Mouse (Mus musculus) embryonic facial prominence, embryonic 14.5 days (tissue): Measurements from ENCODE around the gene Gps2. TPM values are rescaled to one million over a fixed set of nuclear protein-coding genes. Genes with fewer than 3 reads are reported as not detected.
A peak's percentile ranks its signal among the peaks of the same experiment; 100 is the strongest.

Source experiments
- ATAC-seq: fragments of 200-750 bp; cut with Nextera tagmentation; 2 replicates; pipeline ENCODE4 v1.8.0; 2017; ENCODE audit warnings: low read depth, moderate number of reproducible peaks, moderate TSS enrichment
- DNase-seq: peaks from one replicate; pipeline ENCODE4 v3.0.0-alpha.2; 2015; ENCODE audit warnings: low spot score
- H3K27ac ChIP-seq: fragments of 300-500 bp; sonication (generic); replicated peaks from 2 replicates; pipeline ENCODE4 v1.5.1; 2014; ENCODE audit warnings: low read depth, mild to moderate bottlenecking, low read length, moderate library complexity
- H3K27me3 ChIP-seq: fragments of 300-500 bp; sonication (generic); replicated peaks from 2 replicates; pipeline ENCODE4 v1.6.1; 2014; ENCODE audit warnings: low read length; ENCODE audit not compliant: control insufficient read depth, insufficient read depth
- H3K36me3 ChIP-seq: fragments of 300-500 bp; sonication (generic); 2 replicates; pipeline ENCODE4 v1.6.1; 2014; ENCODE audit warnings: low read length, mixed read lengths; ENCODE audit not compliant: control insufficient read depth, insufficient read depth
- H3K4me1 ChIP-seq: fragments of 300-500 bp; sonication (generic); 2 replicates; pipeline ENCODE4 v1.6.1; 2014; ENCODE audit warnings: antibody characterized with exemption, low read length; ENCODE audit not compliant: control insufficient read depth, insufficient read depth
- H3K4me2 ChIP-seq: fragments of 300-500 bp; sonication (generic); 2 replicates; pipeline ENCODE4 v1.6.1; 2014; ENCODE audit warnings: low read depth, mild to moderate bottlenecking, low read length, moderate library complexity, mixed read lengths
- H3K4me3 ChIP-seq: fragments of 300-500 bp; sonication (generic); 2 replicates; pipeline ENCODE4 v1.5.1; 2014; ENCODE audit warnings: low read depth, mild to moderate bottlenecking, low read length
- H3K9ac ChIP-seq: fragments of 300-500 bp; sonication (generic); 2 replicates; pipeline ENCODE4 v1.6.1; 2014; ENCODE audit warnings: low read depth, mild to moderate bottlenecking, low read length, moderate library complexity, mixed read lengths
- H3K9me3 ChIP-seq: fragments of 300-500 bp; sonication (generic); 2 replicates; pipeline ENCODE4 v1.6.1; 2016; ENCODE audit warnings: low read length; ENCODE audit not compliant: control insufficient read depth
- WGBS: fragments of 180-500 bp; shearing (Covaris S2); extraction: QIAGEN DNeasy Blood & Tissue Kit; methylation state at CpG from one replicate; pipeline ENCODE4 v1.1.7; 2014; 5-methylcytosine and 5-hydroxymethylcytosine counted together
- polyA plus RNA-seq: library from polyadenylated mRNA; unstranded; fragments of >200 nt; fragmentation: Nextera tagmentation; extraction: Ambion mirVana; gene quantifications from 2 replicates; pipeline ENCODE4 v1.2.1, GENCODE M21; 2014

Gene Gps2
- polyA plus RNA-seq, 1 experiment from 2014 or later: 55.0 TPM

GRCm38 (mm10) chr11:69899870-69900269 lies 13.8 kb upstream of the Gps2 start:
- H3K27me3 ChIP-seq: no peaks in the 10 kb centered on the region
- ATAC-seq (no peak), DNase-seq (no peak)
- peak overlapping the region; percentile 98 for H3K4me2 ChIP-seq
- H3K27ac ChIP-seq: peak overlapping the region; percentile 96; the same call in 1 of the 2 replicates
- WGBS: 20% methylated on average over 4 of the region's 4 CpGs
- peaks cover 14% of the 10 kb centered on the region for H3K36me3 ChIP-seq
- H3K9me3 ChIP-seq: no peaks in the 10 kb centered on the region
- peak overlapping the region; percentile 88 for H3K9ac ChIP-seq
- peaks cover 19% of the 10 kb centered on the region for H3K4me1 ChIP-seq
- H3K4me3 ChIP-seq: peak overlapping the region; percentile 87

GRCm38 (mm10) chr11:69900471-69901405 lies 12.9 kb upstream of the Gps2 start, which contains the start of the genes 2810408A11Rik and Neurl4:
Gene 2810408A11Rik, minus strand, starts transcription at chr11:69900987.
Gene Neurl4, plus strand, starts transcription at chr11:69901072.
- H3K4me1 ChIP-seq: peaks cover 19% of the 10 kb centered on the region
- DNase-seq (peak; percentile 98), ATAC-seq (peak; percentile 96)
- peak within 1 kb of the TSS; percentile 87 for H3K4me3 ChIP-seq
- H3K27me3 ChIP-seq: no peaks in the 10 kb centered on the region
- H3K4me2 ChIP-seq: peak within 1 kb of the TSS; percentile 98
- H3K9ac ChIP-seq: peak within 1 kb of the TSS; percentile 88
- 0% methylated on average over 33 of the region's 38 CpGs for WGBS
- H3K9me3 ChIP-seq: no peaks in the 10 kb centered on the region
- H3K36me3 ChIP-seq: peaks cover 22% of the 10 kb centered on the region
- H3K27ac ChIP-seq: peak within 1 kb of the TSS; percentile 96

DNA sequence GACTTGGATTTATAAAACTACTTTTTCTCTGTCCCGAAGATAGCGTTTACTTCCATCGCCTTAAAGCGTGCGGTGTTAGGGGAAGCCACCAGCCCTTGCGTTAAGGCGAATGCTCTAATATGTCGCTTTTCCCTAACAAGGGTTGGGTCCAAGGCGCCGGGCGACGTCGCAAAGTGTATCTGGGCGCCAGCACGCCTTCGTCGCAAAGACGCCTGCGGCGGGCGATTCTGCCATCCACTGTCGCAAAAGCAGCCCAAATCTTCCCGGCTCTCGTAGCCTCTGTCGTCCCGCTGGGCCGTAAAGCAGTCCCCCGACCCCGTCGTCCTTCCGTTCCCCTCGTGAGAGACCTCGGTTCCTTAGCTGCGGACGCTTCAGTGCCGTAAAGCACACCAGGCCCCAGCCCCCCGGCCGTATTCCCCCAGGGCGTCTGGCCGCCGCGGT lies 12.3 kb upstream of the Gps2 start:
- Histone ChIP-seq H3K27ac (peak overlapping the region; percentile 96), H3K27me3 (no peaks in the 10 kb centered on the region), H3K4me1 (peaks cover 19% of the 10 kb centered on the region), H3K4me2 (peak overlapping the region; percentile 98), H3K9me3 (no peaks in the 10 kb centered on the region), H3K4me3 (peak overlapping the region; percentile 87), H3K36me3 (peaks cover 29% of the 10 kb centered on the region), H3K9ac (peak overlapping the region; percentile 88)
- DNase-seq (peak; percentile 99), ATAC-seq (peak; percentile 82)
- 0% methylated on average over 41 of the region's 42 CpGs for WGBS

DNA sequence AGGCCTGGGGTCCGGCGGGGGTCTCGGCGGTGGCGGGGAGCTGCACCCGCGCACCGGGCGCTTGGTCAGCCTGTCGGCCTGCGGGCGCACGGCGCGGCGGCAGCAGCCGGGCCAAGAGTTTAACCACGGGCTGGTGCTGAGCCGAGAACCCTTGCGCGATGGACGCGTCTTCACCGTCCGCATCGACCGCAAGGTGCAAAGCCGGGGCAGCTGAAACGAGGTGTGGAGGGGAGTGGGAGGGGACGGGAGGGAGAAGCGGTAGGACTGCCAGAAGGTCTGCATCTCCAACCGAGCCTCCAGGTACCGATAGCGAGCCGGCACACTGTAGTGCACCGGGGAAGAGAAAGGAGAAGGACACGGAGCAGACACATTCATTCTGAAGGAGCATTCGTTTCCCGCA lies 11.7 kb upstream of the Gps2 start:
- Histone ChIP-seq H3K9me3 (no peaks in the 10 kb centered on the region), H3K4me3 (peak overlapping the region; percentile 87), H3K4me2 (peak overlapping the region; percentile 98), H3K27ac (peak overlapping the region; percentile 96), H3K4me1 (peaks cover 19% of the 10 kb centered on the region), H3K27me3 (no peaks in the 10 kb centered on the region), H3K36me3 (peaks cover 35% of the 10 kb centered on the region), H3K9ac (peak overlapping the region; percentile 88)
- DNase-seq (no peak), ATAC-seq (no peak)
- under 1% methylated on average over 37 of the region's 39 CpGs for WGBS

DNA sequence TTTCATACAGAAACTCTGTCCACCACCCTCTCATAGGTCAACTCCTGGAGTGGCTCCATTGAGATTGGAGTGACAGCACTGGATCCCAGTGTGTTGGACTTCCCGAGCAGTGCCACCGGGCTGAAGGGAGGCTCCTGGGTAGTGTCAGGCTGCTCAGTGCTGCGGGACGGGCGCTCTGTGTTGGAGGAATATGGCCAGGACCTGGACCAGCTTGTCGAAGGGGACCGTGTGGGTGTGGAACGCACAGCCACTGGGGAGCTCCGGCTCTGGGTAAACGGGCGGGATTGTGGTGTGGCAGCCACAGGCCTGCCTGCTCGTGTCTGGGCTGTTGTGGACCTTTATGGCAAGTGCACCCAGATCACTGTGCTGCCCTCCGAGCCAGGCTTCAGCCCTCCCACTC lies 10.7 kb upstream of the Gps2 start:
- H3K9me3 ChIP-seq: no peaks in the 10 kb centered on the region
- ATAC-seq: no peak
- DNase-seq: no peak
- no peak overlapping the region for H3K27ac ChIP-seq
- H3K4me1 ChIP-seq: peaks cover 19% of the 10 kb centered on the region
- H3K4me2 ChIP-seq: peak overlapping the region; percentile 98
- H3K27me3 ChIP-seq: no peaks in the 10 kb centered on the region
- peaks cover 45% of the 10 kb centered on the region for H3K36me3 ChIP-seq
- peak overlapping the region; percentile 40; the same call in 1 of the 2 replicates for H3K9ac ChIP-seq
- WGBS: 92% methylated on average over 8 of the region's 13 CpGs
- H3K4me3 ChIP-seq: peak overlapping the region; percentile 87; the same call in 1 of the 2 replicates

DNA sequence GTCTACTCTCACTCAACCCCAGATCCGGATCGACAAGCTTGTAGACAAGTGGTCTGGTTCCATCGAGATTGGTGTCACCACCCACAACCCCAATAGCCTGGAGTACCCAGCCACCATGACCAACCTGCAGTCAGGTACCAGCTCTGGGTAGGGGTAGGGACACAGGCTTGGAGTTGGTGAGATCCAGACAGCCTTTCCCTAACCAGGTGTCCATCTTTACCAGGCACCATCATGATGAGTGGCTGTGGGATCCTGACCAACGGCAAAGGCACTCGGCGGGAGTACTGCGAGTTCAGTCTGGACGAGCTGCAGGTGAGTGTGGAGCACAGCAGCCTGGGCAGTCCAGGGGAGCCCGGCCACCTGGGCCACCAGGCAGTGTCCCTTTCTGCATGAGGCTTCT lies 9.4 kb upstream of the Gps2 start:
- Histone ChIP-seq H3K9me3 (no peaks in the 10 kb centered on the region), H3K27ac (no peak overlapping the region), H3K27me3 (no peaks in the 10 kb centered on the region), H3K36me3 (peaks cover 58% of the 10 kb centered on the region), H3K4me2 (no peak overlapping the region), H3K4me3 (no peak overlapping the region), H3K9ac (no peak overlapping the region), H3K4me1 (peaks cover 14% of the 10 kb centered on the region)
- DNase-seq (no peak), ATAC-seq (no peak)
- WGBS: 90% methylated on average over 8 of the region's 9 CpGs

- peaks cover 96% of the 10 kb centered on the region for H3K36me3 ChIP-seq
- no peaks in the 10 kb centered on the region for H3K9me3 ChIP-seq
- WGBS: 91% methylated on average over 11 of the region's 11 CpGs
- no peak overlapping the region for H3K27ac ChIP-seq
- no peak overlapping the region for H3K9ac ChIP-seq
- no peaks in the 10 kb centered on the region for H3K27me3 ChIP-seq
- ATAC-seq (no peak), DNase-seq (no peak)
- H3K4me2 ChIP-seq: no peak overlapping the region
- no peaks in the 10 kb centered on the region for H3K4me1 ChIP-seq
- no peak overlapping the region for H3K4me3 ChIP-seq
These were observed 5.0 kb upstream of the Gps2 start for GRCm38 (mm10) chr11:69908645-69909044.

DNA sequence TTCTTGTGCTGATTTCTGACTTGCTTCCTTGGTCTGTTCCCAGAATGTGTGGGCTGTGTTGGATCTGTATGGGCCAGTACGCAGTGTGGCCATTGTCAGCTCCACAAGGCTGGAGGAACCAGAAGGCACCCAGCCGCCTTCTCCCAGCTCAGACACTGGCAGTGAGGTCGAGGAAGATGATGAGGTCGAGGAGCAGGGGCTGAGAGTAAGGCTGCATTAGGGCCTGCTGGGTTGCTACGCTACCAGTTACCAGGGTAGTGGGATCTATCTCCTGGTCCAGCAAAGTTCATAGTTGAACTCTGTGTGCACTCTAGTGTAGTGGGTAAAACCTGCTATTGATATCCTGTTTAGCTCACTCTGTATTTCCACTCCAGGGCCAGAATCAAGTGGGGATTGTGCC lies 4.5 kb upstream of the Gps2 start:
- Histone ChIP-seq H3K36me3 (peaks cover 91% of the 10 kb centered on the region), H3K9ac (no peak overlapping the region)
- WGBS: 91% methylated on average over 5 of the region's 5 CpGs

More for the DNA sequence above, 4.5 kb upstream of the Gps2 start:
- DNase-seq: no peak
- H3K4me1 ChIP-seq: no peaks in the 10 kb centered on the region
- no peak overlapping the region for H3K4me3 ChIP-seq
- H3K27me3 ChIP-seq: no peaks in the 10 kb centered on the region
- no peak overlapping the region for H3K4me2 ChIP-seq
- no peak for ATAC-seq
- H3K27ac ChIP-seq: no peak overlapping the region
- H3K9me3 ChIP-seq: no peaks in the 10 kb centered on the region
